Mouse (Mus musculus) ES-E14 (cell line): ENCODE measurements around the gene Rplp2. TPM values are rescaled to one million over a fixed set of nuclear protein-coding genes. Genes with fewer than 3 reads are reported as not detected.
A peak's percentile ranks its signal among the peaks of the same experiment; 100 is the strongest.

Source experiments
- DNase-seq: peaks from one replicate; pipeline ENCODE4 v3.0.0-alpha.2; 2013; ENCODE audit warnings: low read depth, low spot score
- H3K27ac ChIP-seq: 2 replicates; pipeline ENCODE4 v1.5.1; 2012; ENCODE audit warnings: low read depth, mild to moderate bottlenecking, low read length, moderate library complexity, mixed read lengths; ENCODE audit not compliant: poor library complexity, insufficient read depth, severe bottlenecking
- H3K36me3 ChIP-seq: 2 replicates; pipeline ENCODE4 v1.6.1; 2012; ENCODE audit warnings: mild to moderate bottlenecking, low read length, moderate library complexity, mixed read lengths; ENCODE audit not compliant: control insufficient read depth, poor library complexity, insufficient read depth, severe bottlenecking
- H3K4me1 ChIP-seq, 2 experiments: fragments of 150-350 bp in 1 of 2; sonication (generic) in 1 of 2; 2 replicates each; pipeline ENCODE4 v1.6.1; 2012; ENCODE audit warnings: low read length in 2 of 2, mild to moderate bottlenecking in 1 of 2, mixed read lengths in 1 of 2; ENCODE audit not compliant: control insufficient read depth in 2 of 2, insufficient read depth in 2 of 2, poor library complexity in 1 of 2
- H3K4me3 ChIP-seq, 2 experiments: fragments of 150-350 bp in 1 of 2; sonication (generic) in 1 of 2; 2 replicates each; pipeline ENCODE4 v1.5.1; 2012; ENCODE audit warnings: low read length in 2 of 2, low read depth in 1 of 2, mild to moderate bottlenecking in 1 of 2, mixed read lengths in 1 of 2; ENCODE audit not compliant: insufficient read depth in 1 of 2, poor library complexity in 1 of 2, severe bottlenecking in 1 of 2
- H3K9ac ChIP-seq: 2 replicates; pipeline ENCODE4 v1.6.1; 2012; ENCODE audit warnings: low read depth, mild to moderate bottlenecking, low read length, mixed read lengths; ENCODE audit not compliant: poor library complexity, insufficient read depth, severe bottlenecking
- H3K9me3 ChIP-seq: fragments of 150-350 bp; sonication (generic); 2 replicates; pipeline ENCODE4 v1.6.1; 2012; ENCODE audit warnings: low read depth, mild to moderate bottlenecking, low read length; ENCODE audit not compliant: control insufficient read depth, insufficient read depth
- CHD2 ChIP-seq: IDR thresholded peaks from 2 replicates; pipeline ENCODE4 v1.6.1; 2014; ENCODE audit warnings: mild to moderate bottlenecking, low read depth, low read length, inconsistent platforms
- HCFC1 ChIP-seq: IDR thresholded peaks from 2 replicates; pipeline ENCODE4 v1.6.1; 2012; ENCODE audit warnings: low read length, inconsistent platforms, borderline replicate concordance; ENCODE audit not compliant: insufficient read depth
- MAFK ChIP-seq: IDR thresholded peaks from 2 replicates; pipeline ENCODE4 v1.6.1; 2014; ENCODE audit warnings: mild to moderate bottlenecking, low read depth, low read length, inconsistent platforms; ENCODE audit not compliant: insufficient read depth
- ZC3H11A ChIP-seq: IDR thresholded peaks from 2 replicates; pipeline ENCODE4 v1.6.1; 2012; ENCODE audit warnings: low read depth, mild to moderate bottlenecking, inconsistent platforms, low read length, borderline replicate concordance
- ZNF384 ChIP-seq: IDR thresholded peaks from 2 replicates; pipeline ENCODE4 v1.6.1; 2012; ENCODE audit warnings: low read depth, low read length, inconsistent platforms
- in situ Hi-C, 2 experiments: fragments of 600-800 bp; cut with MboI; formaldehyde crosslinking; loops; one replicate each; pipeline ENCODE4 v1.15.1; 2025; ENCODE audit warnings: low sequenced_read_pairs in 2 of 2, inconsistent platforms in 1 of 2; ENCODE audit not compliant: unreplicated experiment in 2 of 2
- total RNA-seq: library from RNA; depleted of rRNA; stranded (reverse); fragments of 300-350 nt; gene quantifications from 2 replicates; pipeline ENCODE4 v1.2.3, GENCODE M21; 2012

The Rplp2 gene
- total RNA-seq, 1 experiment, result 3,085 TPM

GRCm38 (mm10) chr7:141475011-141475804, 28.0 kb downstream of the Rplp2 start, which contains the start of the genes Polr2l and Tspan4:
TSS of gene Polr2l (minus strand) at chr7:141475132.
TSS of gene Tspan4 (plus strand) at chr7:141475240.
- peak within 1 kb of the TSS; percentile 88 to 98 for H3K4me3 ChIP-seq
- no peak for DNase-seq
- peak within 1 kb of the TSS; percentile 89 for H3K9ac ChIP-seq
- TF ChIP-seq HCFC1 (peak; percentile 65; the same call in 1 of the 2 replicates), ZC3H11A (no peak)
- H3K36me3 ChIP-seq, result peaks cover 18% of the 10 kb centered on the region
- in situ Hi-C loops, result no loop called here
- no peaks in the 10 kb centered on the region for H3K9me3 ChIP-seq
- peak within 1 kb of the TSS; percentile 64; the same call in 1 of the 2 replicates for H3K27ac ChIP-seq
- H3K4me1 ChIP-seq, result peaks cover 0 to 15% of the 10 kb centered on the region in 2 experiments; a peak in 3 of 4 replicates

GRCm38 (mm10) chr7:141475805-141476158, 28.6 kb downstream of the Rplp2 start:
- no peak for DNase-seq
- Histone ChIP-seq H3K9me3 (no peaks in the 10 kb centered on the region), H3K4me3 (peak overlapping the region; percentile 88 to 98), H3K4me1 (peaks cover 0 to 11% of the 10 kb centered on the region in 2 experiments; a peak in 2 of 4 replicates), H3K9ac (peak overlapping the region; percentile 89), H3K27ac (no peak overlapping the region), H3K36me3 (peaks cover 13% of the 10 kb centered on the region)
- in situ Hi-C loops, result no loop called here
- no peak for TF ChIP-seq CHD2
- no peak for TF ChIP-seq HCFC1
- TF ChIP-seq ZNF384, result no peak
- no peak for TF ChIP-seq ZC3H11A
- TF ChIP-seq MAFK, result no peak

GRCm38 (mm10) chr7:141476226-141476980, 29.2 kb downstream of the Rplp2 start:
- in situ Hi-C loops, result no loop called here
- peaks cover 3 to 13% of the 10 kb centered on the region in 2 experiments; a peak in 2 of 4 replicates for H3K4me1 ChIP-seq
- peak overlapping the region; percentile 36; the same call in 1 of the 2 replicates for H3K27ac ChIP-seq
- no peak for DNase-seq
- peaks cover 9% of the 10 kb centered on the region for H3K36me3 ChIP-seq
- H3K9me3 ChIP-seq, result no peaks in the 10 kb centered on the region
- TF ChIP-seq ZNF384, result no peak
- TF ChIP-seq HCFC1, result no peak
- no peak for TF ChIP-seq MAFK
- no peak for TF ChIP-seq ZC3H11A
- no peak for TF ChIP-seq CHD2
- peak overlapping the region; percentile 89 for H3K9ac ChIP-seq
- H3K4me3 ChIP-seq, result peak overlapping the region; percentile 88 to 98

- Histone ChIP-seq H3K4me3 (peak overlapping the region in 1 of 2 experiments; percentile 6; a peak in 1 of 4 replicates), H3K9me3 (no peaks in the 10 kb centered on the region), H3K36me3 (peaks cover 7% of the 10 kb centered on the region), H3K27ac (no peak overlapping the region), H3K4me1 (peaks cover 3 to 15% of the 10 kb centered on the region in 2 experiments; a peak in 2 of 4 replicates), H3K9ac (no peak overlapping the region)
- DNase-seq, result no peak
- TF ChIP-seq MAFK (no peak), ZC3H11A (no peak), HCFC1 (no peak), CHD2 (no peak), ZNF384 (no peak)
- in situ Hi-C loops, result no loop called here
These were observed 29.8 kb downstream of the Rplp2 start for GRCm38 (mm10) chr7:141476981-141477370.
